Mouse (Mus musculus): ENCODE results near the gene Ankrd63. TPM values are rescaled to one million over a fixed set of nuclear protein-coding genes. Genes with fewer than 3 reads are reported as not detected.

Gene Ankrd63
- polyA plus RNA-seq, 1 experiment, result 1.4 TPM

DNA sequence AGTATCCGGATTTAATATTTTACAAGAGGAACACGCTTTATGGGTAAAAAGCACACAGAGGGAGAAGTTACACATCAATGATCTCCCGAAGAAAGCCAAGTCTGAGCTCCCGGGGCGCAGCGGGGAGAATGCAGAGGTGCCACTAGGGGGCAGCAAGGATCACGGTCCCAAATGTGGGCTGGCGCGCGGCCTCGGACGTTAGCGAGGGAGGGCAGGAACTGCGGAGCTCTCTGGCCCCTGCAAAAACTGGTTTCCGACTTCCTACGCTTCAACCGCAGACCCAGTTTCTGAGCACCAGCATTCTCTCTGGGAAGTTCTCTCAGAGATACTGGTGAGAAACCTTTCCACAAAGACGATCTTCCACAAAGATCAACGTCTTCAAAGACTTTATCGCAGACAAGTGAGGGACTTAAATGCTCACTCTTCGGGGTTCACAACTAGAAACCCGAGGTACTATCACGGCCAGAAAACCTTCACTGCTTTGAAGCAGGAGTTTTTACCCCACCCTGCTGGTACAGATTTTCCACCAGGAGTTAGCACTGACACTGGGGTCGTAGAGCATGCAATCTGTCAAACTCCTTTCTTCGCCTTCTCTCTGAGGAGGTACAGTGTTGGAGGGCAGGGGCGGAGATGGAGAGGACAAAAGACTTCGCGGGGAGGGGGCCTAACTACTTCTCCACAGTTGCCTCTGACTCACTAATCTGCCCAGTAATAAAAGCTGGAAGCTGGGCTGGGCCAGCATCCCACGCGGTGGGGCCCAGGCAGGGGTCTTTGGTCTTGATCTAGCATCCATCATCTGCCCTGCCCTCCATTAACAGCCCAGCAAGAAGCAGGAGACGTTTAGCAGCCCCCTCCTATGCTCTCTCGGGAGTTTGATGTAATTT is 3.3 kb downstream of the Ankrd63 start:
- H3K27ac ChIP-seq (ENCODE audit: insufficient read depth, low read depth, low read length), result no peak overlapping the region
- H3K27me3 ChIP-seq (ENCODE audit: control insufficient read depth, insufficient read depth, low read length), result peaks cover 53% of the 10 kb centered on the region
- H3K4me1 ChIP-seq (ENCODE audit: control insufficient read depth, insufficient read depth, insufficient read length, low read length), result peaks cover 22% of the 10 kb centered on the region
- WGBS, result 7% methylated on average over 32 of the region's 32 CpGs
- TF ChIP-seq POLR2A (IDR thresholded peaks at IDR 0.05; ENCODE audit: low read depth, low read length) (no peak), CTCF (IDR thresholded peaks at IDR 0.05; ENCODE audit: extremely low read depth, insufficient read length, insufficient replicate concordance, low read depth, low read length) (peak; percentile 89)
- no peak overlapping the region for H3K4me3 ChIP-seq (ENCODE audit: low read depth, low read length)
- no peaks in the 10 kb centered on the region for H3K36me3 ChIP-seq (ENCODE audit: control insufficient read depth, insufficient read depth, low read length)

DNA sequence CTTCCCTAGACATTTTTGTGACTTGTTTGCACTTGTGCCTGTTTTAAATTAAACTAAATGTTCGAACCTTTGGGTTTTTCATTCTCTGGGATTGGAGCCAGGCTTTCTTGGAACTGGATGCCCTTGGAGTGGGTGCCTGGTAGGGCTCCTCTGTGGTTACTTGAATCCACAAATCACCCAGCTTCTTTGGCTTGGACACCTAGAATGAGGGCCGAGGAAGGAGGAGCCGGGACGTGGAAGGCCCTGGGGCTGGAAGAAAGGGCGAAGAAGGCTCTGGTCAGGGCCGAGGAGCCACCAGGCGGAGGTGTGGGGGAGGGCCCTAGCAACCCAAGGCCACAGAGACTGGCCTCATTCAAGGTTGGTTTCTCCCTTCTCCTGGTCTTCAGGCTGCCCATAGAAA is 5.8 kb downstream of the Ankrd63 start:
- Histone ChIP-seq H3K27ac (ENCODE audit: insufficient read depth, low read depth, low read length) (no peak overlapping the region), H3K27me3 (ENCODE audit: control insufficient read depth, insufficient read depth, low read length) (peaks cover 29% of the 10 kb centered on the region), H3K36me3 (ENCODE audit: control insufficient read depth, insufficient read depth, low read length) (no peaks in the 10 kb centered on the region), H3K4me3 (ENCODE audit: low read depth, low read length) (no peak overlapping the region), H3K4me1 (ENCODE audit: control insufficient read depth, insufficient read depth, insufficient read length, low read length) (peaks cover 10% of the 10 kb centered on the region)
- 65% methylated on average over 7 of the region's 7 CpGs for WGBS
- TF ChIP-seq CTCF (IDR thresholded peaks at IDR 0.05; ENCODE audit: extremely low read depth, insufficient read length, insufficient replicate concordance, low read depth, low read length) (no peak), POLR2A (IDR thresholded peaks at IDR 0.05; ENCODE audit: low read depth, low read length) (no peak)

DNA sequence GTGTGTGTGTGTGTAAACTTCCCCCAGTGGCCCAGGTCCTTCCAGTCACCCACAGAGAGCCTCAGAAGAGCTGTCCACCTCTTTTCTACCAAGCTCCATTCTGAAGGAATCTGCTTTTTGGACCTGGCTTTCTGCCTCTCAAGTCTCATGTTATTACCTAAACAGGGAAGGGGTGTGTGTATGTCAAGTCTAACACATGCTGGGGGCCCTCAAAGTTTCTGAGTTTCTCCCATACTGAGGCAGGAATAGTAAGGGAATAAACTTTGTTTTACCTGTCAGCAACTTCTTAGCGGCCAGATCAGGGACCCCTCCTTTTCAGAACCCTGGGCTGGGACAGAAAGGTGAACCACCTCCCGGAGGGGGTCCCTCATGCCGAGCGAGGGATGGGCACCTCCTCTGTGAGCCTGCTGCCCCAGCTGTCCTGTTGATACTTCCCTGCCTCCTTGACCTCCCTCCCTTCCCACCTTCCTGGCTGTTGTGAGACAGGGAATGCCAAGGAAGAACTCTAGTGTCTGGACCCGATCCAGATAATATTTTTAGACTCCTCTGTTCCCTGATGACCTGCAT is 6.4 kb downstream of the Ankrd63 start:
- no peak overlapping the region for H3K4me3 ChIP-seq (ENCODE audit: low read depth, low read length)
- no peak for TF ChIP-seq POLR2A (IDR thresholded peaks at IDR 0.05; ENCODE audit: low read depth, low read length)
- TF ChIP-seq CTCF (IDR thresholded peaks at IDR 0.05; ENCODE audit: extremely low read depth, insufficient read length, insufficient replicate concordance, low read depth, low read length), result no peak
- 59% methylated on average over 5 of the region's 5 CpGs for WGBS
- no peaks in the 10 kb centered on the region for H3K36me3 ChIP-seq (ENCODE audit: control insufficient read depth, insufficient read depth, low read length)
- peaks cover 24% of the 10 kb centered on the region for H3K27me3 ChIP-seq (ENCODE audit: control insufficient read depth, insufficient read depth, low read length)
- no peak overlapping the region for H3K27ac ChIP-seq (ENCODE audit: insufficient read depth, low read depth, low read length)
- H3K4me1 ChIP-seq (ENCODE audit: control insufficient read depth, insufficient read depth, insufficient read length, low read length), result peaks cover 7% of the 10 kb centered on the region

DNA sequence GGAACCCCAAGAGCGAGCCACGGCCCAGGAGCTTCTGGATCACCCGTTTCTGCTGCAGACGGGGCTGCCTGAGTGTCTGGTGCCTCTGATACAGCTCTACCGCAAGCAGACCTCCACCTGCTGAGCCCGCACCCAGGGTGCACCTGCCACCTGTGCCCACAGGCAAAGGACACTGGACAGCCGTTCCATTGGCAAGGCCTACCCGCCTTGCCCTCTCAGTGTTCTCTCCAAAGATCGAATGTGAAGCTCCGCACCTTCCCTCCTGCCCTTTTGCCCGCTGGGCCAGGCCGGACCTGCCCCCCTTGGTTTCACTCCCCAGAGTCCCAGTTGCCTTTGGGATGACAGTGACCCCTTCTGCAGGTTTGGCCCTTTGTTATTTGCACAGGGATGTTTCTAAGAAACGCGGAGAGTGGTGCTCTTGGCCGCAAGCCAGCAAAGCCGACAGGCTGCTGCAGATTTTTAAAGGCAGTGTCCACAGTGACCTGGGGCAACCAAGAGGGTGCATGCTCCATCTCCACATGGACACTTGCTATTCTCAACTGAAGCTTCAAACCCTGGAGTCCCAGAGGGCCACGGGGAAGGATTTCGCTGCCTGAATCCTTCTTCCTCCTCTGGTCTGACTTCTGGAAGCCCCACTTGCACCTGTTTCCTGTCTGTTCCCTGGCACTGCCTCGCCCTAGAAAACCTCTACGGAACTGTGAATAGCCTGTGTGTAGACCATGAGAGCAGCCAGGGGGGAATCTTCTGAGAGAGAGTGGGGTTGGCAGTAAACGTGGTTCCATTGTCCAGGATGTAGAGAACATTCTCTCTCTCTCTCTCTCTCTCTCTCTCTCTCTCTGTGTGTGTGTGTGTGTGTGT is 7.1 kb downstream of the Ankrd63 start:
- WGBS, result 24% methylated on average over 21 of the region's 21 CpGs
- no peak overlapping the region for H3K4me3 ChIP-seq (ENCODE audit: low read depth, low read length)
- H3K4me1 ChIP-seq (ENCODE audit: control insufficient read depth, insufficient read depth, insufficient read length, low read length), result peaks cover 4% of the 10 kb centered on the region
- H3K27me3 ChIP-seq (ENCODE audit: control insufficient read depth, insufficient read depth, low read length), result peaks cover 16% of the 10 kb centered on the region
- H3K27ac ChIP-seq (ENCODE audit: insufficient read depth, low read depth, low read length), result no peak overlapping the region
- TF ChIP-seq CTCF (IDR thresholded peaks at IDR 0.05; ENCODE audit: extremely low read depth, insufficient read length, insufficient replicate concordance, low read depth, low read length) (no peak), POLR2A (IDR thresholded peaks at IDR 0.05; ENCODE audit: low read depth, low read length) (no peak)
- no peaks in the 10 kb centered on the region for H3K36me3 ChIP-seq (ENCODE audit: control insufficient read depth, insufficient read depth, low read length)

DNA sequence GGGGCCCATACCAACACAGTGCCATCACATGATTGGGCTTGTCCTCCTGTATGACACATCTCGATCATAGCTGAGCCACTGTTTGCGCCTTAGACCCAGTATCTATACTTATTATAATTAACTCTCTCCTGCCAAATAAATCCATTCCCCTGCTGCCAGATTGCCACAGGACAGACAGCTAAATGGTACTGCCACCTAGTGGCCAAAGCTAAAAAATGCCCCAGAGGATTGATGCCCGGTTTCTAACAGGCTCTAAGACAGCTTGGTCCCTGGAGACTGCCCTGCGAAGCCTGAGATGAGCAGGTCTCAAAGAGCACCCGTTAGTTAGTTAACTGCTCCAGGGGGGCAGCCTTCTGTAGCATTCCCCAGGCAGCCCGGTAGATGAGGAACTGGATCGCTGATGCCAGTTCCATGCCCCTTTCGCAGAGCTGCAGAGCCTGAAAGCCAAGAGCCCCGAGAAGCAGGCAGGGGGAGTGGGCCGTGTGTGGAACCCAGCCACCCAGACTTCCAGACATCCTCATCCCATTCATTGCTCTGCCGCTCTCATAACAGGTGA is 8.0 kb downstream of the Ankrd63 start:
- Histone ChIP-seq H3K27me3 (ENCODE audit: control insufficient read depth, insufficient read depth, low read length) (peaks cover 7% of the 10 kb centered on the region), H3K4me1 (ENCODE audit: control insufficient read depth, insufficient read depth, insufficient read length, low read length) (peaks cover 4% of the 10 kb centered on the region), H3K36me3 (ENCODE audit: control insufficient read depth, insufficient read depth, low read length) (no peaks in the 10 kb centered on the region), H3K4me3 (ENCODE audit: low read depth, low read length) (no peak overlapping the region), H3K27ac (ENCODE audit: insufficient read depth, low read depth, low read length) (no peak overlapping the region)
- WGBS, result 39% methylated on average over 11 of the region's 11 CpGs
- TF ChIP-seq POLR2A (IDR thresholded peaks at IDR 0.05; ENCODE audit: low read depth, low read length), result no peak
- peak; percentile 71; the same call in 1 of the 2 replicates for TF ChIP-seq CTCF (IDR thresholded peaks at IDR 0.05; ENCODE audit: extremely low read depth, insufficient read length, insufficient replicate concordance, low read depth, low read length)

DNA sequence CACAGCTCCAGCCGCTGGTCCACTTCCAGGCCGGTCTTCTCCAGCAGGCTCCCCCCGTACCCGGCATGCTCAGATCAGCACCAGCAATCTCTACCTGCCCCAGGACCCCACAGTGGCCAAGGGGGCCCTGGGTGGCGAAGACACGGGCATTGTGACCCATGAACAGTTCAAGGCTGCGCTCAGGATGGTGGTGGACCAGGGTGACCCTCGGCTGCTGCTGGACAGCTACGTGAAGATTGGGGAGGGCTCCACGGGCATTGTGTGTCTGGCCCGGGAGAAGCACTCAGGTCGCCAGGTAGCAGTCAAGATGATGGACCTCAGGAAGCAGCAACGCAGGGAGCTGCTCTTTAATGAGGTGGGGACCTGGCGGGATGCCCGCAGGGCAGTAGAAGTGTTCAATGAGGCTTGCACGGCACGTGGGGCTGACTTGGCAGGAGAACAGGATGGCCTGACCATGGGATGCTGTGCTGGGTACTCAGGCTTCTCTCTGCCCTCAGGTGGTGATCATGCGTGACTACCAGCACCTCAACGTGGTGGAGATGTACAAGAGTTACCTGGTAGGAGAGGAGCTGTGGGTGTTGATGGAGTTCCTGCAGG is 10.3 kb downstream of the Ankrd63 start:
- H3K27ac ChIP-seq (ENCODE audit: insufficient read depth, low read depth, low read length), result no peak overlapping the region
- WGBS, result 86% methylated on average over 19 of the region's 19 CpGs
- TF ChIP-seq CTCF (IDR thresholded peaks at IDR 0.05; ENCODE audit: extremely low read depth, insufficient read length, insufficient replicate concordance, low read depth, low read length), result no peak
- TF ChIP-seq POLR2A (IDR thresholded peaks at IDR 0.05; ENCODE audit: low read depth, low read length), result no peak
- H3K4me1 ChIP-seq (ENCODE audit: control insufficient read depth, insufficient read depth, insufficient read length, low read length), result peaks cover 4% of the 10 kb centered on the region
- no peak overlapping the region for H3K4me3 ChIP-seq (ENCODE audit: low read depth, low read length)
- no peaks in the 10 kb centered on the region for H3K36me3 ChIP-seq (ENCODE audit: control insufficient read depth, insufficient read depth, low read length)
- H3K27me3 ChIP-seq (ENCODE audit: control insufficient read depth, insufficient read depth, low read length), result no peaks in the 10 kb centered on the region
